ENCODE assay signal across 13 mouse cellular contexts in the genomic region with DNA sequence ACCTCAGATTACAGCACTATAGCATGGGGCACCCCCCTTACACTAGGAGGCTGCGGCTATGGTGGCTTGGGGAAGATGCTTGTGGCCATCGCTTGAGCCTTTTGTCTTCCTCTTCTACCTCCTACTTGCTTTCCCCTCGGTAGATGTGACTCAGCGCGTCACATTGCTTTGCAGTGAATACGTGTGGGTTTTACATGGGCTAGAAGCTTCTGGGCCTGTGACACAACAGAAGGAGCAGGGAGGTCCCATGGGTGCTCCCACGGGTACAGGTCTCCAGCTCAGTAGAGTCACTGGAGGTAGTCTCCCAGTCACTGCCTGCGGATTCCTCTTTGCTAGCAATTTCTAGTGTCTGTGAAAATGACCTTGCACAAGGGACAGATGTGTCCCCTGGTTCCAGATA. TPM values are rescaled to one million over a fixed set of nuclear protein-coding genes. Genes with fewer than 3 reads are reported as not detected.
DNase-seq lines count a peak whose midpoint lies in the region.
"Had no signal": no experiment of that assay in that cellular context is flagged by ENCODE, and none has a peak within 500 bp of the region (broad histone marks: within the 10 kb centered on the region; RNA-seq: fewer than 3 reads in every experiment).

No protein-coding gene starts in this region.

- intact Hi-C loops in left cerebral cortex, postnatal 14 days (cut with DNase I): loop anchor here (5.0 kb wide), 1 partner anchor 1018 kb away; no protein-coding TSS in a partner anchor

- peak; percentile 28 to 30 for DNase-seq in left cerebral cortex, adult 18-20 months (ENCODE audit: low spot score in 2 of 2)
- DNase-seq in left cerebral cortex, postnatal 14 days (ENCODE audit: low spot score in 2 of 2): no peak
- peak; percentile 15 for DNase-seq in right cerebral cortex, postnatal 25 days
- DNase-seq in right cerebral cortex, postnatal 10 days (ENCODE audit: low spot score in 2 of 2): no peak
- DNase-seq in brain, adult 2 months (ENCODE audit: low read depth, low spot score): peak; percentile 64
- DNase-seq in telencephalon, adult 2 months (ENCODE audit: low read depth, low spot score): peak; percentile 17
- no peak for DNase-seq in kidney, postnatal 10 days
- no peak for DNase-seq in embryo, embryonic 10 days (ENCODE audit: low spot score)
- DNase-seq: adrenal gland, postnatal 14 days; cerebellum, adult 18-20 months; cerebellum, adult 9-11 months; forebrain, postnatal 0 days; gastrocnemius, postnatal 14 days had no signal

RNA-seq across cellular contexts. Expression of gene Clic6, which starts 39.1 kb away (rescaled TPM):
- total RNA-seq in left cerebral cortex, adult 18-20 months (2021): 1 to 10 TPM in 1 of 2 experiments, under 1 TPM in 1; 0.98 to 1.7 TPM
- 1 to 10 TPM; 1.9 to 2.2 TPM for total RNA-seq in left cerebral cortex, postnatal 14 days (2021)

RNA-seq across cellular contexts. Expression of gene Rcan1, which starts 54.0 kb away (rescaled TPM):
- total RNA-seq in left cerebral cortex, adult 18-20 months (2021): 10 to 100 TPM; 59.2 to 69.2 TPM
- total RNA-seq in left cerebral cortex, postnatal 14 days (2021): 10 to 100 TPM; 49.8 to 55.8 TPM

Comparison
In these comparisons a context has a peak if more than half of its experiments do, and no peak if none do; other contexts are left out.
1. DNase-seq: peak in left cerebral cortex, adult 18-20 months (2 of 2), right cerebral cortex, postnatal 25 days (single experiment), brain, adult 2 months (single experiment) and telencephalon, adult 2 months (single experiment); none in left cerebral cortex, postnatal 14 days (0 of 2), right cerebral cortex, postnatal 10 days (0 of 2), kidney, postnatal 10 days (single experiment) and embryo, embryonic 10 days (single experiment).